Mouse (Mus musculus) heart, adult 2 months (tissue): ENCODE measurements around the gene Eif6.

Source experiments
- CTCF ChIP-seq: fragments of 200-600 bp; IDR thresholded peaks from 2 replicates; pipeline ENCODE4 v1.8.1; 2022; ENCODE audit warnings: antibody characterized with exemption, mild to moderate bottlenecking, moderate library complexity
- POLR2A ChIP-seq: fragments of 200-500 bp; IDR thresholded peaks from 2 replicates; pipeline ENCODE4 v1.6.1; 2011; ENCODE audit warnings: mild to moderate bottlenecking, low read depth, low read length, control low read depth; ENCODE audit not compliant: insufficient read depth

DNA sequence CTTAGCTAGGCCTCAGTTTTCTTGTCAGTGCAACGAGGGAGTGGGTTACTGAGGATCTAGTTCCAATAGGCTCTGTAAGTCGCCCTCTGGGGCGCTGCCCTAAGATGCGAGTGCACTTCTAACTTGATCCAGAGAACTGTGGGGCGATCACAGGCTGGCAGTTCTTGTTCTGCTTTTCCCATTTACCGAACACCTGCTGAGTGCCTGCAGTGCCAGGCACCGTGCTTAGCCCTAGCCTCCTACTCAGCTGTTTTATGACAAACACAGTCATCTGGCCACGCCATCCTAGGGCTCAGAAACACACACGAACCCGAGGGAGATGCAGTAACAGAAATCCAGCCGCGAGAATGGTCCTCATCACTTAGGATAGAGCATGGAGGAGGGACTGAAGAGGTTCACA, 33.8 kb downstream of the Eif6 start:
- TF ChIP-seq CTCF, result no peak
- TF ChIP-seq POLR2A, result no peak
